Mouse (Mus musculus) ovary, adult 2 months (tissue): ENCODE data around the gene Gm47429. TPM values are rescaled to one million over a fixed set of nuclear protein-coding genes. Genes with fewer than 3 reads are reported as not detected.

Experiments used
- polyA plus RNA-seq: library from polyadenylated mRNA; depleted of rRNA; stranded (reverse); fragments of >200 nt; gene quantifications from 2 replicates; pipeline ENCODE4 v1.2.3, GENCODE M21; 2012; rRNA removed

The Gm47429 gene
- not detected in 2 replicates for polyA plus RNA-seq

DNA sequence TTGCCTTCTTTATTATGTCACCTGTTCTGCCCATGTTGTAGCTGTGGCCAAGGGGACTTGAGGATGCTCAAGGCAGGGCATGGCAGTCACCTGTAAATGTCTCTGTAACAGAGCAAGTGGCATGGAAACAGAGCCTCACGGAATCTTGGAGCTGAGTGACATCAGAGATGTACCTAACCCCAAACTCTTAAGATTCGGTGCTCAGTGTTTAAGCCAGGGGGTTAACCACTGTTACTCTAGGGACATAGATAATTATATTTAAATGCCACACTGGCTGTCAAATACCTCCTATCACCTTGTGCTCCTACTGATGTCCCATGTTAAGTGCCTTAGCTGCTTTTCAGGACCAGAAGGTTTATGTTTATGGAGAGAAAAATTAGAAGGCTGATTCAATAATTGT is at the start of gene Gm47429:
Gene Gm47429 (minus strand): TSS at position 101 of the 400 bp plus-strand sequence.

DNA sequence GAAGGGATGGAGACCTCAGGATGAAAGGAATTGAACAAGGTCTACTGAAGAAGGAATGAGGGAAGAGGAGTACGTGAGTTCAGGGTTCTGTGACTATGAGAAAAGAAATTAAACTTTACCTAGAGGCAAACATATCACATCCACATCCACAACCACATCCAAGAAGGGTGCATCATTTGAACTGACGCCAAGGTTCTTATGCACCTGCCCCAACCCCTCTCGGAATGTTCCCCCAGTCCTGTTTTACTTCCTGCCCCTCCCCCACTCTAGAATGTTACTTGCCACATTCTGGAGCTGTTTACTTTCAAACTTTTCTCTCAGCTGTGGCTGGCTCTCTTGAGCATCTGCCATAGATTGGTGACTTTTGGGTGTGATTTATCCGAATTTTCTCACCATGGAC is 23.3 kb upstream of the Gm47429 start, which contains the start of gene Nutm2:
Gene Nutm2 (plus strand): TSS at position 301 of the 400 bp plus-strand sequence.

DNA sequence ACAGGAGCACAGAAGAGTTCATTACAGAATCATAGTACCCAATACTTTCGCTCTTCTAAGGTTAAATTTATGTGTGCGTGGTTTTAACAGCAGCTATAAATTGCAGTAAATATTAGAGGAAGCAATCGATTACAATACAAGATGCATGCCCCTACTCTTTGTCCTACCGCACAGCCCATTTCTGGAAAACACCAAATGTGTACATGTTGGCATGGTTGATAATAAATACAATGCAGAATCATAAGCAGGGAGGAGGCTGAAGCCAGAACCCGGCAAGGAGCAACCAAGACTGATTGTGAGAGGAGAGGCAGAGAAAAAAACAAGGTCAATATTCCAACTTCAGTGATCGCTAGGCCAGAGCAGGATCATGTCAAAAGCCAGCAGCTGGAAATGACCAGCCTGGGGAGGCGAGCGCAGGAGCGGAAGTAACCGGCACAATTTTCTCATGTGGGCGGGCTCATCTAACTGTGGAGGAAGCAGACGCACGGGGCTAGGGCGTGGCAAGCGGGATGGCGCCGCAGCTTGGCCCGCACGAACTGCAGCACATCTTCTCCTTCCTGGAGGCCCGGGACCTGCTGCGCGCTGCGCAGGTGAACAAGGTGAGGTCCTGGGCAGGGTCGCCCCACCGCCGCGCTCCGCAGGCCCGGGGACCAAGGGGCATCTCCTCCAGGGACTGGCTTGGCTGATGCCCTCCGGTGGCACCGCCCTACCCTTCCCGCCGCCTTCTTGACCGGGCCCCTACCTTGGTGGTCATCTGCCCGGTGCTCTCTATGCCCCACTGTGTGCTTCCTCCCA is 26.1 kb downstream of the Gm47429 start, which contains the start of gene Fbxw17:
Gene Fbxw17 (plus strand): TSS at position 476 of the 795 bp plus-strand sequence.

Other genes with a start within 250 kb of the Gm47429 start
- not detected in 2 replicates for gene Gm906, start 193.6 kb downstream of the Gm47429 start, polyA plus RNA-seq
- 53.5 and 57.0 TPM in 2 replicates for gene Fbxw17, start 26.0 kb downstream of the Gm47429 start, polyA plus RNA-seq
- not detected in 2 replicates for gene Nutm2, start 23.4 kb upstream of the Gm47429 start, polyA plus RNA-seq
- not detected in 2 replicates for gene Gm904, start 199.3 kb upstream of the Gm47429 start, polyA plus RNA-seq